In the genomic region with DNA sequence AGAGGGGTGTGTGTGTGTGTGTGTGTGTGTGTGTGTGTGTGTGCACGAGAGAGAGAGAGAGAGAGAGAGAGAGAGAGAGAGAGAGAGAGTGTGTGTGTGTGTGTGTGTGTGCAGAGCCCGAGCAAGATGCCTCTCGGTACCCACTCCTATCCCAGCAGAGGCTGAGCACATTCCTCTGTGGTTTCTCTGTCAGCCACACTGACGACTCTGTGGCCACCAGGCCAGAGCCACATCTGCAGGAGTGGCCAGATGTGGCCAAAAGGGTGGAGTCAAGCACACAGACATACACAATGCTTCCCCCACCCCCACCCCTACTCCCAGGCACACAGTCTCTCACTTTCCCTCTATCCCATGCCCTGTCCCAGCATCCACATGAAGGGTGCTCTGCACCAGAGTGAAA, we compare ENCODE assay signal across 10 mouse cellular contexts. TPM values are rescaled to one million over a fixed set of nuclear protein-coding genes. Genes with fewer than 3 reads are reported as not detected.
DNase-seq lines count a peak whose midpoint lies in the region; ATAC-seq and TF ChIP-seq lines count a peak whose summit lies in the region.
"Had no signal": no experiment of that assay in that cellular context is flagged by ENCODE, and none has a peak within 500 bp of the region (broad histone marks: within the 10 kb centered on the region; RNA-seq: fewer than 3 reads in every experiment).

No protein-coding gene starts in this region.

- no peak for DNase-seq in heart, postnatal 0 days (ENCODE audit: low spot score)
- no peak for DNase-seq in heart, postnatal 10 days
- DNase-seq in neural tube, embryonic 10.5 days (ENCODE audit: extremely low spot score, low spot score) = no peak
- no peak for DNase-seq in stomach, postnatal 0 days (ENCODE audit: low spot score)
- DNase-seq in right cerebral cortex, adult 2 months (ENCODE audit: low spot score in 2 of 2) = no peak
- no peak for DNase-seq in layer of hippocampus, postnatal 36 days
- DNase-seq: adrenal gland, adult 8-10 months; gastrocnemius, postnatal 25 days had no signal

- intact Hi-C loops in heart, postnatal 10 days (cut with DNase I) = no loop called here

- H3K4me1 ChIP-seq in heart, postnatal 0 days (ENCODE audit: control insufficient read depth, insufficient read depth) = peaks cover 50% of the 10 kb centered on the region
- peaks cover 63% of the 10 kb centered on the region for H3K4me1 ChIP-seq in neural tube, embryonic 13.5 days (replicated peaks)
- H3K4me1 ChIP-seq in hindbrain, embryonic 15.5 days (replicated peaks) = peaks cover 50% of the 10 kb centered on the region
- peaks cover 5% of the 10 kb centered on the region; the same call in 1 of the 2 replicates for H3K4me1 ChIP-seq in stomach, postnatal 0 days (replicated peaks; ENCODE audit: control insufficient read depth, insufficient read depth)

- TF ChIP-seq EP300 in heart, postnatal 0 days (IDR thresholded peaks at IDR 0.05; ENCODE audit: low read depth) = no peak
- no peak for TF ChIP-seq EP300 in stomach, postnatal 0 days (optimal IDR thresholded peaks at IDR 0.05)

- WGBS in heart, postnatal 0 days = 18% methylated on average over 3 of the region's 4 CpGs
- WGBS in neural tube, embryonic 13.5 days = 39% methylated on average over 3 of the region's 4 CpGs
- 32% methylated on average over 4 of the region's 4 CpGs for WGBS in hindbrain, embryonic 15.5 days
- 24% methylated on average over 3 of the region's 4 CpGs for WGBS in stomach, postnatal 0 days

- no peak for TF ChIP-seq CTCF in heart, postnatal 0 days (IDR thresholded peaks at IDR 0.05; ENCODE audit: low read depth)
- no peak for TF ChIP-seq CTCF in stomach, postnatal 0 days (IDR thresholded peaks at IDR 0.05; ENCODE audit: low read depth)

- no peaks in the 10 kb centered on the region for H3K27me3 ChIP-seq in heart, postnatal 0 days (ENCODE audit: control insufficient read depth, insufficient read depth, low read length)
- H3K27me3 ChIP-seq in neural tube, embryonic 13.5 days = no peaks in the 10 kb centered on the region
- no peaks in the 10 kb centered on the region for H3K27me3 ChIP-seq in hindbrain, embryonic 15.5 days
- H3K27me3 ChIP-seq in stomach, postnatal 0 days (ENCODE audit: control insufficient read depth, insufficient read depth, low read length) = no peaks in the 10 kb centered on the region

- no peaks in the 10 kb centered on the region for H3K9me3 ChIP-seq in heart, postnatal 0 days (replicated peaks; ENCODE audit: control insufficient read depth, low read length)
- no peaks in the 10 kb centered on the region for H3K9me3 ChIP-seq in neural tube, embryonic 13.5 days
- no peaks in the 10 kb centered on the region for H3K9me3 ChIP-seq in hindbrain, embryonic 15.5 days
- H3K9me3 ChIP-seq in stomach, postnatal 0 days (ENCODE audit: control insufficient read depth, low read length) = no peaks in the 10 kb centered on the region

- peaks cover 22% of the 10 kb centered on the region for H3K36me3 ChIP-seq in heart, postnatal 0 days (replicated peaks; ENCODE audit: control insufficient read depth, insufficient read depth, low read length)
- H3K36me3 ChIP-seq in neural tube, embryonic 13.5 days = peaks cover 36% of the 10 kb centered on the region
- peaks cover 19% of the 10 kb centered on the region for H3K36me3 ChIP-seq in hindbrain, embryonic 15.5 days
- H3K36me3 ChIP-seq in stomach, postnatal 0 days (ENCODE audit: control insufficient read depth, insufficient read depth, low read length) = peaks cover 19% of the 10 kb centered on the region

- H3K4me3 ChIP-seq in heart, postnatal 0 days (ENCODE audit: low read depth, low read length) = no peak overlapping the region
- H3K4me3 ChIP-seq in neural tube, embryonic 13.5 days = no peak overlapping the region
- no peak overlapping the region for H3K4me3 ChIP-seq in hindbrain, embryonic 15.5 days
- no peak overlapping the region for H3K4me3 ChIP-seq in stomach, postnatal 0 days (ENCODE audit: low read depth, low read length)

- ATAC-seq in heart, postnatal 0 days (ENCODE audit: insufficient read depth, low read depth) = no peak; the same call in 1 of the 2 replicates
- ATAC-seq in neural tube, embryonic 13.5 days (ENCODE audit: low read depth) = no peak
- ATAC-seq in hindbrain, embryonic 15.5 days (ENCODE audit: low FRiP score, low read depth) = peak; percentile 9; the same call in 1 of the 2 replicates
- ATAC-seq in stomach, postnatal 0 days (ENCODE audit: low FRiP score, low TSS enrichment) = no peak

- no peak overlapping the region for H3K9ac ChIP-seq in heart, postnatal 0 days (replicated peaks; ENCODE audit: low read depth, low read length)
- H3K9ac ChIP-seq in neural tube, embryonic 13.5 days = no peak overlapping the region
- no peak overlapping the region for H3K9ac ChIP-seq in hindbrain, embryonic 15.5 days
- H3K9ac ChIP-seq in stomach, postnatal 0 days (ENCODE audit: low read length) = peak overlapping the region; percentile 18; the same call in 1 of the 2 replicates

- no peak overlapping the region for H3K4me2 ChIP-seq in heart, postnatal 0 days (ENCODE audit: low read depth, low read length)
- H3K4me2 ChIP-seq in neural tube, embryonic 13.5 days = no peak overlapping the region
- no peak overlapping the region for H3K4me2 ChIP-seq in hindbrain, embryonic 15.5 days
- no peak overlapping the region for H3K4me2 ChIP-seq in stomach, postnatal 0 days (replicated peaks; ENCODE audit: low read depth)

- peak overlapping the region; percentile 52; the same call in 1 of the 2 replicates for H3K27ac ChIP-seq in heart, postnatal 0 days (ENCODE audit: low read depth)
- 0 out of 2 replicates have a peak overlapping the region, but pooled peaks have one; percentile 38 for H3K27ac ChIP-seq in neural tube, embryonic 13.5 days (replicated peaks)
- no peak overlapping the region for H3K27ac ChIP-seq in hindbrain, embryonic 15.5 days (replicated peaks)
- H3K27ac ChIP-seq in stomach, postnatal 0 days (replicated peaks) = no peak overlapping the region

RNA-seq across cellular contexts. Expression of a gene that starts 19.4 kb away (rescaled TPM):
- total RNA-seq in heart, postnatal 0 days (2014; rRNA removed; ENCODE audit: low replicate concordance) = 47.9 and 55.5 TPM in 2 replicates
- 18.7 and 20.0 TPM in 2 replicates for polyA plus RNA-seq in heart, postnatal 0 days (2015; fragmentation: Nextera tagmentation; extraction: Ambion mirVana)
- 10 to 100 TPM; 37.9 to 38.1 TPM for total RNA-seq in heart, postnatal 10 days (2021)
- polyA plus RNA-seq in neural tube, embryonic 13.5 days (2015; fragmentation: Nextera tagmentation; extraction: Ambion mirVana) = 29.1 and 31.6 TPM in 2 replicates
- polyA plus RNA-seq in hindbrain, embryonic 15.5 days (2015; fragmentation: Nextera tagmentation; extraction: Ambion mirVana) = 40.4 and 41.2 TPM in 2 replicates
- 19.2 and 19.4 TPM in 2 replicates for polyA plus RNA-seq in stomach, postnatal 0 days (2015; fragmentation: Nextera tagmentation; extraction: Ambion mirVana)
- total RNA-seq in layer of hippocampus, postnatal 36 days (2021) = 10 to 100 TPM; 52.0 to 58.5 TPM

RNA-seq across cellular contexts. Expression of a gene that starts 21.1 kb away (rescaled TPM):
- total RNA-seq in heart, postnatal 0 days (2014; rRNA removed; ENCODE audit: low replicate concordance) = 194 and 287 TPM in 2 replicates
- 51.4 and 67.2 TPM in 2 replicates for polyA plus RNA-seq in heart, postnatal 0 days (2015; fragmentation: Nextera tagmentation; extraction: Ambion mirVana)
- 100 to 1,000 TPM; 106 to 139 TPM for total RNA-seq in heart, postnatal 10 days (2021)
- polyA plus RNA-seq in neural tube, embryonic 13.5 days (2015; fragmentation: Nextera tagmentation; extraction: Ambion mirVana) = 84.4 and 88.7 TPM in 2 replicates
- 82.7 and 84.9 TPM in 2 replicates for polyA plus RNA-seq in hindbrain, embryonic 15.5 days (2015; fragmentation: Nextera tagmentation; extraction: Ambion mirVana)
- polyA plus RNA-seq in stomach, postnatal 0 days (2015; fragmentation: Nextera tagmentation; extraction: Ambion mirVana) = 33.8 and 43.3 TPM in 2 replicates
- total RNA-seq in layer of hippocampus, postnatal 36 days (2021) = 100 to 1,000 TPM; 227 to 234 TPM

RNA-seq across cellular contexts. Expression of a gene that starts 23.8 kb away (rescaled TPM):
- total RNA-seq in heart, postnatal 0 days (2014; rRNA removed; ENCODE audit: low replicate concordance) = 36.0 and 41.4 TPM in 2 replicates
- polyA plus RNA-seq in heart, postnatal 0 days (2015; fragmentation: Nextera tagmentation; extraction: Ambion mirVana) = 90.1 and 92.7 TPM in 2 replicates
- total RNA-seq in heart, postnatal 10 days (2021) = 10 to 100 TPM; 58.5 to 61.4 TPM
- 112 and 116 TPM in 2 replicates for polyA plus RNA-seq in neural tube, embryonic 13.5 days (2015; fragmentation: Nextera tagmentation; extraction: Ambion mirVana)
- polyA plus RNA-seq in hindbrain, embryonic 15.5 days (2015; fragmentation: Nextera tagmentation; extraction: Ambion mirVana) = 102 and 121 TPM in 2 replicates
- polyA plus RNA-seq in stomach, postnatal 0 days (2015; fragmentation: Nextera tagmentation; extraction: Ambion mirVana) = 70.0 and 99.4 TPM in 2 replicates
- 10 to 100 TPM; 59.4 to 60.8 TPM for total RNA-seq in layer of hippocampus, postnatal 36 days (2021)

RNA-seq across cellular contexts. Expression of a gene that starts 39.8 kb away (rescaled TPM):
- 3.9 and 5.6 TPM in 2 replicates for total RNA-seq in heart, postnatal 0 days (2014; rRNA removed; ENCODE audit: low replicate concordance)
- polyA plus RNA-seq in heart, postnatal 0 days (2015; fragmentation: Nextera tagmentation; extraction: Ambion mirVana) = 2.2 and 2.9 TPM in 2 replicates
- total RNA-seq in heart, postnatal 10 days (2021) = 1 to 10 TPM; 1.7 to 1.8 TPM
- 1.9 and 3.7 TPM in 2 replicates for polyA plus RNA-seq in neural tube, embryonic 13.5 days (2015; fragmentation: Nextera tagmentation; extraction: Ambion mirVana)
- polyA plus RNA-seq in hindbrain, embryonic 15.5 days (2015; fragmentation: Nextera tagmentation; extraction: Ambion mirVana) = 3.3 and 3.4 TPM in 2 replicates
- polyA plus RNA-seq in stomach, postnatal 0 days (2015; fragmentation: Nextera tagmentation; extraction: Ambion mirVana) = 2.2 and 2.7 TPM in 2 replicates
- total RNA-seq in layer of hippocampus, postnatal 36 days (2021) = 1 to 10 TPM in 1 of 2 experiments, under 1 TPM in 1; 0.58 to 1.5 TPM
- total RNA-seq: gastrocnemius, postnatal 25 days had no signal

RNA-seq across cellular contexts. Expression of a gene that starts 52.6 kb away (rescaled TPM):
- 28.7 and 45.8 TPM in 2 replicates for total RNA-seq in heart, postnatal 0 days (2014; rRNA removed; ENCODE audit: low replicate concordance)
- 21.9 and 23.4 TPM in 2 replicates for polyA plus RNA-seq in heart, postnatal 0 days (2015; fragmentation: Nextera tagmentation; extraction: Ambion mirVana)
- total RNA-seq in heart, postnatal 10 days (2021) = 10 to 100 TPM; 13.7 to 14.7 TPM
- 32.4 and 40.4 TPM in 2 replicates for polyA plus RNA-seq in neural tube, embryonic 13.5 days (2015; fragmentation: Nextera tagmentation; extraction: Ambion mirVana)
- 41.8 and 44.1 TPM in 2 replicates for polyA plus RNA-seq in hindbrain, embryonic 15.5 days (2015; fragmentation: Nextera tagmentation; extraction: Ambion mirVana)
- polyA plus RNA-seq in stomach, postnatal 0 days (2015; fragmentation: Nextera tagmentation; extraction: Ambion mirVana) = 13.8 and 14.5 TPM in 2 replicates
- 10 to 100 TPM; 29.5 to 30.6 TPM for total RNA-seq in layer of hippocampus, postnatal 36 days (2021)

Comparison
In these comparisons a context has a peak if more than half of its experiments do, and no peak if none do; other contexts are left out.
1. H3K27ac ChIP-seq: peak in heart, postnatal 0 days (single experiment) and neural tube, embryonic 13.5 days (single experiment); none in hindbrain, embryonic 15.5 days (single experiment) and stomach, postnatal 0 days (single experiment).